Mouse (Mus musculus) olfactory bulb, adult 2 months (tissue): ENCODE measurements around the gene Fkbp9.

ENCODE experiments used
- CTCF ChIP-seq: fragments of 200-500 bp; IDR thresholded peaks from 2 replicates; pipeline ENCODE4 v1.5.1; 2012; ENCODE audit warnings: low read depth, mild to moderate bottlenecking, low read length, moderate library complexity; ENCODE audit not compliant: insufficient read depth
- POLR2A ChIP-seq: fragments of 200-500 bp; IDR thresholded peaks from 2 replicates; pipeline ENCODE4 v1.6.1; 2012; ENCODE audit warnings: mild to moderate bottlenecking, low read depth, low read length, moderate library complexity; ENCODE audit not compliant: insufficient read depth

DNA sequence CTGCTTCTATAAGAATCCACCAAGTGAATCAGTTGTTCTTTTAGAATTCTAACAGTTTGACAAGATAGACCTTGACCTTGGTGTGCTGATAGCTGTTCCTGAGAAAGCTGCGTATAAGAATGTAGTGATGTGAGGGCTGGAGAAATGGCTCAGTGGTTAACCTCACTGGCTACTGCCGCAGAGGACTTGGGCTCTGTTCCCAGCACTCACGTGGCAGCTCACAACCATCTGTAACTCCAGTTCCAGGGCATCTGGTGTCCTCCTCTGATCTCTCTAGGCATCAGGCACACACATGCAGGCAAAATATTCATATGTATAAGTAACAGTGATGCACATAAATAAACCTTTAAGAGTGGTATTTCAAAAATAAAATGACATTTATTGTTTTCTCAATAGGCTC lies 76.1 kb downstream of the Fkbp9 start:
- TF ChIP-seq CTCF (no peak), POLR2A (no peak)
